Mouse (Mus musculus): ENCODE measurements around the gene Zfhx2. TPM values are rescaled to one million over a fixed set of nuclear protein-coding genes. Genes with fewer than 3 reads are reported as not detected.

Zfhx2 gene
- polyA plus RNA-seq, 1 experiment from 2014 or later = 1.2 TPM

- no peak overlapping the region for H3K9ac ChIP-seq
- H3K4me3 ChIP-seq (replicated peaks) = no peak overlapping the region
- no peak for DNase-seq
- H3K4me2 ChIP-seq = no peak overlapping the region
- 55% methylated on average over 3 of the region's 3 CpGs for WGBS (ENCODE audit: insufficient replicate concordance)
- H3K4me1 ChIP-seq (replicated peaks) = peaks cover 33% of the 10 kb centered on the region
- no peak overlapping the region for H3K27ac ChIP-seq
- H3K27me3 ChIP-seq = peaks cover 42% of the 10 kb centered on the region
- no peak for ATAC-seq (ENCODE audit: low read depth)
- peaks cover 25% of the 10 kb centered on the region for H3K36me3 ChIP-seq
- no peaks in the 10 kb centered on the region for H3K9me3 ChIP-seq (replicated peaks)
Measured at GRCm38 (mm10) chr14:55076956-55077355, 15.2 kb downstream of the Zfhx2 start.

DNA sequence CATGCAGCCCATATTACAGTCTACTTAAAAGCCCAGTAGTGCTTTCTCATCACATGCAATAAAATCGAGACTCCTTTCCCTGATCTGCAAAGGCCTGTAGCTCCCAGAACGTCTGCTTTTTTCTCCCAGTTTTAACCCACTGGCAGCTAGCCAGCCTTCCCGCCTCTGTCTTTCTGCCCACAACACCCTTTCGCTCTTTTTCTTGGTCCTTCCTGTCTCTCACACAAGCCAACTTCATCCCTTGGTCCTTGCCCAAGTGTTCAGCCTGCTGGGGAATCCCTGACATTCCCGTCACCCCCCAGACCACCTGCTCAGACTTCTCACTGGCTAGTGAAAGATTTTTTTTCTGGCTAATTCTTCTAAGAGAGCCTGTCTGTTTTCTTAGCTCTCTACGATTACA, 15.9 kb downstream of the Zfhx2 start:
- Histone ChIP-seq H3K4me1 (replicated peaks) (peaks cover 40% of the 10 kb centered on the region), H3K4me3 (replicated peaks) (no peak overlapping the region), H3K9me3 (replicated peaks) (no peaks in the 10 kb centered on the region), H3K27ac (no peak overlapping the region), H3K9ac (no peak overlapping the region), H3K4me2 (no peak overlapping the region), H3K36me3 (peaks cover 25% of the 10 kb centered on the region), H3K27me3 (peaks cover 49% of the 10 kb centered on the region)
- WGBS (ENCODE audit: insufficient replicate concordance) = 62% methylated on average over 6 of the region's 6 CpGs
- no peak for DNase-seq
- no peak for ATAC-seq (ENCODE audit: low read depth)

- H3K4me1 ChIP-seq (replicated peaks) = peaks cover 38% of the 10 kb centered on the region
- no peak overlapping the region for H3K9ac ChIP-seq
- DNase-seq (no peak), ATAC-seq (ENCODE audit: low read depth) (no peak)
- H3K4me3 ChIP-seq (replicated peaks) = no peak overlapping the region
- H3K9me3 ChIP-seq (replicated peaks) = no peaks in the 10 kb centered on the region
- H3K27me3 ChIP-seq = peaks cover 52% of the 10 kb centered on the region
- no peak overlapping the region for H3K4me2 ChIP-seq
- no peak overlapping the region for H3K27ac ChIP-seq
- peaks cover 25% of the 10 kb centered on the region for H3K36me3 ChIP-seq
- WGBS (ENCODE audit: insufficient replicate concordance) = 87% methylated on average over 12 of the region's 12 CpGs
Measured at GRCm38 (mm10) chr14:55074416-55074815, 17.7 kb downstream of the Zfhx2 start.

DNA sequence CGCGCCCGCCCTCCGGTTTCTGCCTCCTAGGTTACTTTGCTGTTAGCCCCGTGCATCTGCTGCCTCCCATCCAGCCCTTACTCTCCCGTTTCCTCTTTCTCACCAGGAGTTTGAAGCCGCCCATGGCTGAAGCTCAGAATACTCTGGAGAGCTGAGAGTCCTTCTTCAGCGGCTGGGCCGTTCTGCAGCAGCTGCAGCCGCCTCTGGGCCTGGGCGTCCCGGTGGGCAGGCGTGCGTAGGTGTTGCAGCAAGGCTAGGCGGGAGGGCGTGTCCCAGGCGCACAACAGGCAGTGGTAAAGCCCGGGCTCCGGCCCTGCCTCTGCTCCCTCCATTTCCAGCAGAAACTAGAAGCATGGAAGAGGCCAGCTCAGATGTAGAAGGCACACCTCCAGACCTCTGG, 20.4 kb downstream of the Zfhx2 start:
- no peak overlapping the region for H3K4me3 ChIP-seq (replicated peaks)
- WGBS (ENCODE audit: insufficient replicate concordance) = 36% methylated on average over 19 of the region's 19 CpGs
- no peak overlapping the region for H3K9ac ChIP-seq
- H3K4me2 ChIP-seq = 0 out of 2 replicates have a peak overlapping the region, but pooled peaks have one; percentile 12
- H3K4me1 ChIP-seq (replicated peaks) = peaks cover 15% of the 10 kb centered on the region
- peaks cover 28% of the 10 kb centered on the region for H3K27me3 ChIP-seq
- no peaks in the 10 kb centered on the region for H3K9me3 ChIP-seq (replicated peaks)
- 0 out of 2 replicates have a peak, but pooled peaks have one; percentile 24 for ATAC-seq (ENCODE audit: low read depth)
- H3K36me3 ChIP-seq = peaks cover 29% of the 10 kb centered on the region
- no peak for DNase-seq
- H3K27ac ChIP-seq = no peak overlapping the region

GRCm38 (mm10) chr14:55066042-55066441, 26.1 kb downstream of the Zfhx2 start:
- H3K9ac ChIP-seq = no peak overlapping the region
- H3K36me3 ChIP-seq = peaks cover 14% of the 10 kb centered on the region; the same call in 1 of the 2 replicates
- 80% methylated on average over 8 of the region's 8 CpGs for WGBS (ENCODE audit: insufficient replicate concordance)
- H3K4me2 ChIP-seq = no peak overlapping the region
- no peaks in the 10 kb centered on the region for H3K9me3 ChIP-seq (replicated peaks)
- H3K4me3 ChIP-seq (replicated peaks) = no peak overlapping the region
- H3K4me1 ChIP-seq (replicated peaks) = peaks cover 60% of the 10 kb centered on the region
- no peak overlapping the region for H3K27ac ChIP-seq
- no peak for ATAC-seq (ENCODE audit: low read depth)
- DNase-seq = no peak
- peaks cover 13% of the 10 kb centered on the region; the same call in 1 of the 2 replicates for H3K27me3 ChIP-seq

DNA sequence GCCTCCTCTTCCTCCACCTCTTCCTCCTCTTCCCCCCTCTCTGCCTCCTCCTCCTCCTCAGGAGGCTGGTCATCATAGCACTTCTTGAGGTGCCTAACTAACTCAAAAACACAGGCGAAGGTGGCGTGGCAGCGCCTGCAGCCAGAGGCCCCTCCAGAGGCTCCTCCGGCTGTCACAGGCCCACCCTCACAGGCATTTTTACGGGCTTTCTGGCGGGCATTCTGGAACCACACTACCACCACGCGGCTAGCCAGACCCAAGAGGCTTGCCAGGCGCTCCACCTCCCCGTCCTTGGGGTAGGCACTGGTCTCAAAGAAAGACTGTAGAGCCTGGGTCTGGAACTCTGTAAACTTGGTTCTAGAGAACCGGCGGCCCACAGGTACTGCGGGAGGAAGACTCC, 26.7 kb downstream of the Zfhx2 start:
- H3K4me2 ChIP-seq = peak overlapping the region; percentile 85
- peak overlapping the region; percentile 68 for H3K4me3 ChIP-seq (replicated peaks)
- ATAC-seq (ENCODE audit: low read depth) (no peak), DNase-seq (no peak)
- peaks cover 14% of the 10 kb centered on the region; the same call in 1 of the 2 replicates for H3K36me3 ChIP-seq
- WGBS (ENCODE audit: insufficient replicate concordance) = 81% methylated on average over 13 of the region's 13 CpGs
- H3K27me3 ChIP-seq = 0 out of 2 replicates have a peak, but pooled peaks cover 12% of the 10 kb centered on the region
- H3K27ac ChIP-seq = 0 out of 2 replicates have a peak overlapping the region, but pooled peaks have one; percentile 29
- H3K9me3 ChIP-seq (replicated peaks) = no peaks in the 10 kb centered on the region
- H3K9ac ChIP-seq = peak overlapping the region; percentile 85; the same call in 1 of the 2 replicates
- H3K4me1 ChIP-seq (replicated peaks) = peaks cover 66% of the 10 kb centered on the region

- H3K27ac ChIP-seq = peak overlapping the region; percentile 90; the same call in 1 of the 2 replicates
- peak overlapping the region; percentile 85 for H3K9ac ChIP-seq
- H3K9me3 ChIP-seq (replicated peaks) = no peaks in the 10 kb centered on the region
- peaks cover 14% of the 10 kb centered on the region; the same call in 1 of the 2 replicates for H3K36me3 ChIP-seq
- H3K4me2 ChIP-seq = peak overlapping the region; percentile 85
- peaks cover 72% of the 10 kb centered on the region for H3K4me1 ChIP-seq (replicated peaks)
- 0 out of 2 replicates have a peak, but pooled peaks cover 12% of the 10 kb centered on the region for H3K27me3 ChIP-seq
- ATAC-seq (ENCODE audit: low read depth) = no peak
- DNase-seq = no peak
- H3K4me3 ChIP-seq (replicated peaks) = peak overlapping the region; percentile 68
- WGBS (ENCODE audit: insufficient replicate concordance) = 64% methylated on average over 35 of the region's 35 CpGs
Measured at GRCm38 (mm10) chr14:55064481-55065370, 27.4 kb downstream of the Zfhx2 start.

GRCm38 (mm10) chr14:55063581-55064381, 28.3 kb downstream of the Zfhx2 start:
- peak overlapping the region; percentile 85 for H3K9ac ChIP-seq
- peaks cover 14% of the 10 kb centered on the region; the same call in 1 of the 2 replicates for H3K36me3 ChIP-seq
- peak overlapping the region; percentile 85 for H3K4me2 ChIP-seq
- DNase-seq = no peak
- ATAC-seq (ENCODE audit: low read depth) = no peak
- peak overlapping the region; percentile 68 for H3K4me3 ChIP-seq (replicated peaks)
- H3K9me3 ChIP-seq (replicated peaks) = no peaks in the 10 kb centered on the region
- H3K27ac ChIP-seq = peak overlapping the region; percentile 90
- 0 out of 2 replicates have a peak, but pooled peaks cover 12% of the 10 kb centered on the region for H3K27me3 ChIP-seq
- H3K4me1 ChIP-seq (replicated peaks) = peaks cover 81% of the 10 kb centered on the region
- WGBS (ENCODE audit: insufficient replicate concordance) = 72% methylated on average over 22 of the region's 22 CpGs

- 59% methylated on average over 5 of the region's 5 CpGs for WGBS (ENCODE audit: insufficient replicate concordance)
- Histone ChIP-seq H3K27me3 (0 out of 2 replicates have a peak, but pooled peaks cover 12% of the 10 kb centered on the region), H3K9ac (peak overlapping the region; percentile 85), H3K36me3 (peaks cover 12% of the 10 kb centered on the region; the same call in 1 of the 2 replicates), H3K4me3 (replicated peaks) (peak overlapping the region; percentile 68), H3K4me2 (peak overlapping the region; percentile 85), H3K9me3 (replicated peaks) (no peaks in the 10 kb centered on the region), H3K27ac (peak overlapping the region; percentile 90), H3K4me1 (replicated peaks) (peaks cover 88% of the 10 kb centered on the region)
- ATAC-seq (ENCODE audit: low read depth) = 0 out of 2 replicates have a peak, but pooled peaks have one; percentile 3
- no peak for DNase-seq
Measured at GRCm38 (mm10) chr14:55063117-55063516, 29.0 kb downstream of the Zfhx2 start.

DNA sequence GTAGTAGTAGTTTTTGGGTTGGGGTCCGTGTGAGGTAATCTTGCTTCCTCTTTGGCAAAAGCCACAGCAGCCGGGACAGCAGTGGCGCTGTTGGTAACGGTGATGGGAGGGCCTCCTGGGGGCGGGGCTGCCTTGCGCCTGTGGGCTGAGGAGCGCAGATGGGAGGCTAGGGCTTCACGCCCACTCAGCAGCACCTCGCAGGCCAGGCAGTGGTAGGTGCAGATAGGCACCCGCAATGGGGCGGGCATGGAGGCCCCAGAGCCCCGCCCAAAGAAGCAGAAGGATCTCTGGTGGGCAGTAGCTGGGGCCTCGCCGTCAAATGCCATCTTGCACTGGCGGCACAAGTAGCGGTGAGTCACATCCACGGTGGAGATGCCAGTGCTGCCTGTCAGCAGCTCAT, 29.5 kb downstream of the Zfhx2 start:
- peak overlapping the region; percentile 85 for H3K4me2 ChIP-seq
- peak overlapping the region; percentile 90 for H3K27ac ChIP-seq

More for the DNA sequence above, 29.5 kb downstream of the Zfhx2 start:
- H3K4me1 ChIP-seq (replicated peaks) = peaks cover 93% of the 10 kb centered on the region
- 6% methylated on average over 17 of the region's 17 CpGs for WGBS (ENCODE audit: insufficient replicate concordance)
- peak; percentile 99 for ATAC-seq (ENCODE audit: low read depth)
- peak; percentile 94 for DNase-seq
- peak overlapping the region; percentile 68 for H3K4me3 ChIP-seq (replicated peaks)
- peaks cover 12% of the 10 kb centered on the region; the same call in 1 of the 2 replicates for H3K36me3 ChIP-seq
- H3K27me3 ChIP-seq = 0 out of 2 replicates have a peak, but pooled peaks cover 12% of the 10 kb centered on the region
- H3K9ac ChIP-seq = peak overlapping the region; percentile 85
- H3K9me3 ChIP-seq (replicated peaks) = no peaks in the 10 kb centered on the region

Data from liver, embryonic 13.5 days (tissue).